Mouse (Mus musculus) heart, embryonic 13.5 days (tissue): Measurements from ENCODE around the gene Kcnj6. TPM values are rescaled to one million over a fixed set of nuclear protein-coding genes. Genes with fewer than 3 reads are reported as not detected.
A peak's percentile ranks its signal among the peaks of the same experiment; 100 is the strongest.

Source experiments
- ATAC-seq: fragments of 200-750 bp; cut with Nextera tagmentation; 2 replicates; pipeline ENCODE4 v1.8.0; 2017; ENCODE audit warnings: moderate TSS enrichment; ENCODE audit not compliant: insufficient number of reproducible peaks, low FRiP score, low TSS enrichment; ENCODE audit errors: extremely low read depth
- H3K27ac ChIP-seq: fragments of 300-500 bp; sonication (generic); replicated peaks from 2 replicates; pipeline ENCODE4 v1.5.1; 2015; ENCODE audit warnings: moderate library complexity, mild to moderate bottlenecking, inconsistent platforms
- H3K27me3 ChIP-seq: fragments of 300-500 bp; sonication (generic); replicated peaks from 2 replicates; pipeline ENCODE4 v1.6.1; 2015; ENCODE audit warnings: mild to moderate bottlenecking, inconsistent platforms
- H3K36me3 ChIP-seq: fragments of 300-500 bp; sonication (generic); 2 replicates; pipeline ENCODE4 v1.6.1; 2015; ENCODE audit warnings: mild to moderate bottlenecking, inconsistent platforms
- H3K4me1 ChIP-seq: fragments of 300-500 bp; sonication (generic); 2 replicates; pipeline ENCODE4 v1.6.1; 2015; ENCODE audit warnings: inconsistent platforms
- H3K4me2 ChIP-seq: fragments of 300-500 bp; sonication (generic); 2 replicates; pipeline ENCODE4 v1.6.1; 2015; ENCODE audit warnings: inconsistent platforms, mild to moderate bottlenecking, moderate library complexity
- H3K4me3 ChIP-seq: fragments of 300-500 bp; sonication (generic); 2 replicates; pipeline ENCODE4 v1.5.1; 2015; ENCODE audit warnings: moderate library complexity, mild to moderate bottlenecking, inconsistent platforms
- H3K9ac ChIP-seq: fragments of 300-500 bp; sonication (generic); 2 replicates; pipeline ENCODE4 v1.6.1; 2015; ENCODE audit warnings: inconsistent platforms, mild to moderate bottlenecking, moderate library complexity
- H3K9me3 ChIP-seq: fragments of 300-500 bp; sonication (generic); 2 replicates; pipeline ENCODE4 v1.6.1; 2016; ENCODE audit warnings: inconsistent platforms
- WGBS: fragments of 180-500 bp; shearing (Covaris S2); methylation state at CpG from one replicate; pipeline ENCODE4 v1.1.7; 2015; ENCODE audit warnings: mixed read lengths; 5-methylcytosine and 5-hydroxymethylcytosine counted together
- polyA plus RNA-seq: library from polyadenylated mRNA; unstranded; fragments of >200 nt; fragmentation: Nextera tagmentation; extraction: Ambion mirVana; gene quantifications from 2 replicates; pipeline ENCODE4 v1.2.1, GENCODE M21; 2015

Gene Kcnj6
- polyA plus RNA-seq, 1 experiment from 2014 or later = 0.05 TPM

GRCm38 (mm10) chr16:94767606-94768005, 229.9 kb downstream of the Kcnj6 start:
- Histone ChIP-seq H3K36me3 (no peaks in the 10 kb centered on the region), H3K27ac (no peak overlapping the region), H3K4me3 (no peak overlapping the region), H3K9ac (no peak overlapping the region), H3K9me3 (peaks cover 7% of the 10 kb centered on the region; the same call in 1 of the 2 replicates), H3K27me3 (no peaks in the 10 kb centered on the region), H3K4me1 (peaks cover 34% of the 10 kb centered on the region), H3K4me2 (no peak overlapping the region)
- 56% methylated on average over 6 of the region's 6 CpGs for WGBS
- no peak for ATAC-seq

DNA sequence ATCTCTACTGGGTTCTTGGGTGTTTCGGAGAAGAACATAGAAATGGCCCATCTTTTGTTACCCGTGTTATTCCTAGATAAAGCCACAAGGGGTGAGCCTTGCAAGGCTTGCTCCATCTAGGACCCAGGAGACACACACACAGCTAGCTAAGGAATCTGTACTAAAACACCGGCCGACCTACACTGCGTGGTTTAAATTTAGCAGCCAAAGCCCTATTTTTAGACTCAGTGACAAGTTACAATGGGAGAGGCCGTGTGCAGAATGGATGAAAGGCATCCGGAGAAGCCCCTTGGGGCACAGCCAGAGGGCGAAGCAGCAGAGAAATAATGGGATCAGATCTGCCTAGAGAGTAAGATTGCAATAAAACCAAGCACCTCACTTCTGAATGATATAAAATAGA, 232.4 kb downstream of the Kcnj6 start:
- no peak overlapping the region for H3K4me3 ChIP-seq
- peaks cover 7% of the 10 kb centered on the region; the same call in 1 of the 2 replicates for H3K9me3 ChIP-seq
- no peaks in the 10 kb centered on the region for H3K27me3 ChIP-seq
- no peak; the same call in 1 of the 2 replicates for ATAC-seq
- peak overlapping the region; percentile 94 for H3K27ac ChIP-seq
- WGBS = 16% methylated on average over 8 of the region's 8 CpGs
- H3K9ac ChIP-seq = peak overlapping the region; percentile 58
- peak overlapping the region; percentile 51 for H3K4me2 ChIP-seq
- peaks cover 42% of the 10 kb centered on the region for H3K4me1 ChIP-seq
- H3K36me3 ChIP-seq = no peaks in the 10 kb centered on the region

- ATAC-seq = no peak; the same call in 1 of the 2 replicates
- peaks cover 7% of the 10 kb centered on the region; the same call in 1 of the 2 replicates for H3K9me3 ChIP-seq
- H3K4me3 ChIP-seq = no peak overlapping the region
- no peak overlapping the region for H3K9ac ChIP-seq
- peaks cover 41% of the 10 kb centered on the region for H3K4me1 ChIP-seq
- no peaks in the 10 kb centered on the region for H3K36me3 ChIP-seq
- H3K4me2 ChIP-seq = no peak overlapping the region
- no peak overlapping the region for H3K27ac ChIP-seq
- H3K27me3 ChIP-seq = no peaks in the 10 kb centered on the region
- WGBS = 30% methylated on average over 10 of the region's 11 CpGs
These were observed 236.8 kb downstream of the Kcnj6 start for GRCm38 (mm10) chr16:94760732-94761131.

GRCm38 (mm10) chr16:94759761-94760160, 237.7 kb downstream of the Kcnj6 start:
- no peaks in the 10 kb centered on the region for H3K36me3 ChIP-seq
- no peaks in the 10 kb centered on the region for H3K27me3 ChIP-seq
- H3K9me3 ChIP-seq = peaks cover 7% of the 10 kb centered on the region; the same call in 1 of the 2 replicates
- no peak overlapping the region for H3K4me3 ChIP-seq
- H3K27ac ChIP-seq = no peak overlapping the region
- H3K9ac ChIP-seq = no peak overlapping the region
- WGBS = 82% methylated on average over 5 of the region's 5 CpGs
- peaks cover 32% of the 10 kb centered on the region for H3K4me1 ChIP-seq
- no peak for ATAC-seq
- H3K4me2 ChIP-seq = no peak overlapping the region

GRCm38 (mm10) chr16:94758606-94759005, 238.9 kb downstream of the Kcnj6 start:
- no peak overlapping the region for H3K27ac ChIP-seq
- no peaks in the 10 kb centered on the region for H3K27me3 ChIP-seq
- no peak overlapping the region for H3K4me3 ChIP-seq
- H3K9ac ChIP-seq = no peak overlapping the region
- ATAC-seq = no peak
- peaks cover 2% of the 10 kb centered on the region; the same call in 1 of the 2 replicates for H3K9me3 ChIP-seq
- WGBS = 27% methylated on average over 3 of the region's 3 CpGs
- H3K4me2 ChIP-seq = no peak overlapping the region
- H3K36me3 ChIP-seq = 0 out of 2 replicates have a peak, but pooled peaks cover 7% of the 10 kb centered on the region
- H3K4me1 ChIP-seq = peaks cover 29% of the 10 kb centered on the region

- H3K4me2 ChIP-seq = no peak overlapping the region
- 60% methylated on average over 6 of the region's 6 CpGs for WGBS
- no peak overlapping the region for H3K27ac ChIP-seq
- H3K4me3 ChIP-seq = no peak overlapping the region
- no peak overlapping the region for H3K9ac ChIP-seq
- H3K27me3 ChIP-seq = no peaks in the 10 kb centered on the region
- H3K36me3 ChIP-seq = 0 out of 2 replicates have a peak, but pooled peaks cover 7% of the 10 kb centered on the region
- ATAC-seq = no peak
- H3K9me3 ChIP-seq = no peaks in the 10 kb centered on the region
- peaks cover 37% of the 10 kb centered on the region for H3K4me1 ChIP-seq
These were observed 241.1 kb downstream of the Kcnj6 start for GRCm38 (mm10) chr16:94756352-94756751.

DNA sequence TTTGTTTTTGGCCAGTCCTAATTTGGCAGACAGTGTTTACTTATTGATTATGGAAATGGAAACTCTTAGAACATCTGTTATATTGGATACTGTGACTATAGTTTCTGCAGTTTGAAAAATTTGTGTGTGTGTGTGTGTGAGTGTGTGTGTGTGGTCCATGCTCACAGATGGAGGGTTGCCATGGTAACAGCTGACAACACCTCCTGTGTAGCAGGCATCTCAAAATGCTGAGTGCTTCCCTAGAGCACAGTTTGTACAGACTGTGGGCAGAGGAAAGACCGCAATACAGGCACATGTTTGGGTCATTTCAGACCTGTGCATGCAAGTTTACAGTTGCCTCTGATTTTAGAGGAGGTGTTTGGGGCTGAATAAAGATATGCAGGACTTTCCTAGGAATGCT, 244.0 kb downstream of the Kcnj6 start:
- H3K36me3 ChIP-seq = 0 out of 2 replicates have a peak, but pooled peaks cover 12% of the 10 kb centered on the region
- no peak overlapping the region for H3K27ac ChIP-seq
- no peak overlapping the region for H3K4me3 ChIP-seq
- peaks cover 17% of the 10 kb centered on the region; the same call in 1 of the 2 replicates for H3K4me1 ChIP-seq
- H3K4me2 ChIP-seq = no peak overlapping the region
- H3K9ac ChIP-seq = no peak overlapping the region
- H3K9me3 ChIP-seq = no peaks in the 10 kb centered on the region
- ATAC-seq = no peak
- H3K27me3 ChIP-seq = no peaks in the 10 kb centered on the region
- WGBS = 88% methylated on average over 1 of the region's 1 CpGs

GRCm38 (mm10) chr16:94752781-94753180, 244.7 kb downstream of the Kcnj6 start:
- Histone ChIP-seq H3K27me3 (no peaks in the 10 kb centered on the region), H3K4me1 (peaks cover 13% of the 10 kb centered on the region; the same call in 1 of the 2 replicates), H3K4me3 (no peak overlapping the region), H3K9me3 (no peaks in the 10 kb centered on the region), H3K27ac (peak overlapping the region; percentile 42), H3K9ac (no peak overlapping the region), H3K36me3 (0 out of 2 replicates have a peak, but pooled peaks cover 12% of the 10 kb centered on the region), H3K4me2 (no peak overlapping the region)
- no peak for ATAC-seq
- WGBS = 49% methylated on average over 10 of the region's 10 CpGs

DNA sequence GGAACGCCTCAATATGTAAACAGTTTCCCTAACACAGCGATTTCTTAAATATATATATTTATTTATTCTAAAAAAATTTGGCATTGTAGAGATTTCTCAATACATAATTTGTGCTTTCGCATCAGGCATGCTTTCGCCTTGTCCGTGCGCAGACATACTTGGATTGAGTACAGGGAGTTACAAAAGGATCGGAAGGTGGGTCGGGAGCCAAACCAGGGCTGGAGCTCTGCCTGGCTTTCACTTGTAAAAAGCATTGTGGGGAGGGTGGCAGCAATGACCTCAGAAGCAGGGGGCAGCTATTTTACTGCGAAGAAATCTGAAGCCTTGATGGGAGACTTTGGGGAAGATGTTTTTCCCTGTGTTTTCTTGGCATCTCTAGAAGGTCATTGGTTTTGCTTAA, 252.5 kb downstream of the Kcnj6 start:
- ATAC-seq = no peak

DNA sequence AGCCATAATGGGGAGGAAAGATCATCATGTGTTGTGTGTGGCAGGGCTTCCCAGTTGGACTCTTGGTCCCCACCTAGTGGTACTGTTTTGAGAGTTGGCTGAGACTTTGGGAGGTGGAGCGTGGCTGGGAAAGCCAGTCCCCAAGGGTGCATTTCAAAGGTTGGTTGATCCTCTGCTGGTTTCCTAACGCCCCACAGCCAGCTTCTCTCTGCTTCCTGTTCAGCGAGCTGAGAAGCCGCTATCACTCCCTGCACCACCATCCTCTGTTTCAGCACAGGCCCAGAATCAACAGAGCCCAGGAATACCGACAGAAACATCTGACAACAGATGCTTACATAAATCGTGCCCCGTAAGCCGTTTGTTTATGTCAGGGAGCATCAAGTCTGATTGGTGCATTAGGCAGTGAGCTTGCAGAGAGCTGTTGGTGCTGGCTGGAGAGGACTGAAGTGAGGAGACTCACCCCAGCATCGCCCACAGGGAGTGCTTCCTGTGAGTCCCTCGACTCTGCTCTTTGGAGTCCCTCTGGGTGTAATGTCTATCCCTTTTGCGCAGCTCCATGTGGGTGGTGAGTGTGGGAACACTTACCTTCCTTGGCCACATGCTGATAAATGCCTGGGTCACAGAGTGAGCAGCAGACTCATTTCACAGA, 253.5 kb downstream of the Kcnj6 start:
- no peaks in the 10 kb centered on the region for H3K9me3 ChIP-seq
- H3K27me3 ChIP-seq = no peaks in the 10 kb centered on the region
- H3K27ac ChIP-seq = peak overlapping the region; percentile 69
- H3K36me3 ChIP-seq = peaks cover 9% of the 10 kb centered on the region; the same call in 1 of the 2 replicates
- H3K4me2 ChIP-seq = peak overlapping the region; percentile 65
- H3K4me1 ChIP-seq = peaks cover 16% of the 10 kb centered on the region
- peak overlapping the region; percentile 77 for H3K9ac ChIP-seq
- no peak; the same call in 1 of the 2 replicates for ATAC-seq
- H3K4me3 ChIP-seq = peak overlapping the region; percentile 40
- 5% methylated on average over 11 of the region's 11 CpGs for WGBS

More for the DNA sequence above, 252.5 kb downstream of the Kcnj6 start:
- H3K27me3 ChIP-seq = no peaks in the 10 kb centered on the region
- no peak overlapping the region for H3K4me3 ChIP-seq
- no peaks in the 10 kb centered on the region for H3K9me3 ChIP-seq
- 77% methylated on average over 9 of the region's 9 CpGs for WGBS
- H3K27ac ChIP-seq = no peak overlapping the region
- no peak overlapping the region for H3K4me2 ChIP-seq
- H3K9ac ChIP-seq = no peak overlapping the region
- peaks cover 3% of the 10 kb centered on the region; the same call in 1 of the 2 replicates for H3K36me3 ChIP-seq
- H3K4me1 ChIP-seq = peaks cover 16% of the 10 kb centered on the region

GRCm38 (mm10) chr16:94737359-94737687, 260.2 kb downstream of the Kcnj6 start:
- H3K9ac ChIP-seq = no peak overlapping the region
- H3K27me3 ChIP-seq = no peaks in the 10 kb centered on the region
- H3K27ac ChIP-seq = peak overlapping the region; percentile 57
- no peak for ATAC-seq
- peaks cover 24% of the 10 kb centered on the region; the same call in 1 of the 2 replicates for H3K36me3 ChIP-seq
- H3K9me3 ChIP-seq = no peaks in the 10 kb centered on the region
- H3K4me1 ChIP-seq = peaks cover 35% of the 10 kb centered on the region
- WGBS = 79% methylated on average over 1 of the region's 1 CpGs
- H3K4me2 ChIP-seq = no peak overlapping the region
- no peak overlapping the region for H3K4me3 ChIP-seq
